Mouse (Mus musculus) CD4-positive, CD25-positive, alpha-beta regulatory T cell, adult 9 weeks (primary cell): ENCODE results near the gene Was. TPM values are rescaled to one million over a fixed set of nuclear protein-coding genes. Genes with fewer than 3 reads are reported as not detected.

Experiments
- polyA plus RNA-seq: library from polyadenylated mRNA; unstranded; fragments of 100-300 nt; shearing (Covaris generic); gene quantifications from one replicate; pipeline ENCODE4 v1.2.1, GENCODE M21; 2017

Was gene
- 106 TPM for polyA plus RNA-seq

GRCm38 (mm10) chrX:8090346-8090953 lies at the start of gene Was:
Was (minus strand) TSS chrX:8090498.

GRCm38 (mm10) chrX:8132017-8132976 lies 42.0 kb upstream of the Was start, which contains the start of gene Wdr13:
Wdr13 (minus strand) TSS chrX:8132892.

GRCm38 (mm10) chrX:8074430-8075014 lies 15.8 kb downstream of the Was start, which contains the start of gene Suv39h1:
Suv39h1 (minus strand) TSS chrX:8074760.

Other genes with a start within 250 kb of the Was start
- gene Otud5, start 249.1 kb downstream of the Was start, polyA plus RNA-seq = 16.1 TPM
- gene Pim2, start 212.2 kb downstream of the Was start, polyA plus RNA-seq = 61.9 TPM
- gene Slc35a2, start 206.5 kb downstream of the Was start, polyA plus RNA-seq = 45.5 TPM
- gene Pqbp1, start 191.2 kb downstream of the Was start, polyA plus RNA-seq = 174 TPM
- 174 TPM for gene Timm17b, start 191.1 kb downstream of the Was start, polyA plus RNA-seq
- not detected for gene Gm10491, start 182.7 kb downstream of the Was start, polyA plus RNA-seq
- not detected for gene Gm10490, start 181.0 kb downstream of the Was start, polyA plus RNA-seq
- not detected for gene Pcsk1n, start 170.7 kb downstream of the Was start, polyA plus RNA-seq
- gene Eras, start 161.9 kb downstream of the Was start, polyA plus RNA-seq = not detected
- 21.7 TPM for gene Hdac6, start 142.6 kb downstream of the Was start, polyA plus RNA-seq
- 49.0 TPM for gene Gata1, start 112.4 kb downstream of the Was start, polyA plus RNA-seq
- gene Glod5, start 72.0 kb downstream of the Was start, polyA plus RNA-seq = not detected
- gene Suv39h1, start 15.7 kb downstream of the Was start, polyA plus RNA-seq = 27.3 TPM
- gene Wdr13, start 42.4 kb upstream of the Was start, polyA plus RNA-seq = 29.1 TPM
- gene Rbm3, start 55.4 kb upstream of the Was start, polyA plus RNA-seq = 775 TPM
- gene Tbc1d25, start 85.7 kb upstream of the Was start, polyA plus RNA-seq = 11.9 TPM
- gene Ebp, start 103.0 kb upstream of the Was start, polyA plus RNA-seq = 166 TPM
- not detected for gene Porcn, start 116.0 kb upstream of the Was start, polyA plus RNA-seq
- 24.4 TPM for gene Ftsj1, start 161.9 kb upstream of the Was start, polyA plus RNA-seq
- gene Slc38a5, start 180.6 kb upstream of the Was start, polyA plus RNA-seq = not detected
- gene Ssxb10, start 236.9 kb upstream of the Was start, polyA plus RNA-seq = not detected